Mouse (Mus musculus): Measurements from ENCODE around the gene Vash2. TPM values are rescaled to one million over a fixed set of nuclear protein-coding genes. Genes with fewer than 3 reads are reported as not detected.
"Not testable (repeated sequence)": the region's sequence is repeated elsewhere in the genome, so short reads cannot be mapped to it uniquely, and the experiment has no call there.

Vash2 gene
- total RNA-seq, 2 experiments from 2014 or later = 31.5 to 31.9 TPM

GRCm38 (mm10) chr1:190974833-190975232, 4.3 kb downstream of the Vash2 start:
- DNase-seq = no peak

DNA sequence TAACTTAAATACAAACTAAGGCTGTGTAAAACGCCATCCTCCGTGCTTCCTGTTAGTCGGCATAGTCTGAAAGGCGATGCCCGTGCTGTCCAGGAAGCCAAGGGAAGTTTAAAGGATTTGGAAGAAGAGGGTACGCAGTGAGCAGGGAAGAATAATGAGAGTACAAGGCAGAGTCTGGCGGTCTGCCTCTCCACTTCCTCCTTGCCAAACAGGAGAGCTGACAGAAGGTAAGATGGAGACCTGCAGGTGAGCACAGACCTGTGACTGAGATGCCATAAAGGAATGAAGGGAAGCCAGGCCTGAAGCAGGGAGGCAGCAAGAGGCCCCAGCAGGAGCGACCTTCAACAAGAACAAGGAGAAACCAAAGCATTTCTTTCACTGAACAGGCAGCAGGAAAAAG, 4.9 kb downstream of the Vash2 start:
- DNase-seq = no peak

GRCm38 (mm10) chr1:190972612-190973192, 6.4 kb downstream of the Vash2 start:
- DNase-seq = peak; percentile 74

DNA sequence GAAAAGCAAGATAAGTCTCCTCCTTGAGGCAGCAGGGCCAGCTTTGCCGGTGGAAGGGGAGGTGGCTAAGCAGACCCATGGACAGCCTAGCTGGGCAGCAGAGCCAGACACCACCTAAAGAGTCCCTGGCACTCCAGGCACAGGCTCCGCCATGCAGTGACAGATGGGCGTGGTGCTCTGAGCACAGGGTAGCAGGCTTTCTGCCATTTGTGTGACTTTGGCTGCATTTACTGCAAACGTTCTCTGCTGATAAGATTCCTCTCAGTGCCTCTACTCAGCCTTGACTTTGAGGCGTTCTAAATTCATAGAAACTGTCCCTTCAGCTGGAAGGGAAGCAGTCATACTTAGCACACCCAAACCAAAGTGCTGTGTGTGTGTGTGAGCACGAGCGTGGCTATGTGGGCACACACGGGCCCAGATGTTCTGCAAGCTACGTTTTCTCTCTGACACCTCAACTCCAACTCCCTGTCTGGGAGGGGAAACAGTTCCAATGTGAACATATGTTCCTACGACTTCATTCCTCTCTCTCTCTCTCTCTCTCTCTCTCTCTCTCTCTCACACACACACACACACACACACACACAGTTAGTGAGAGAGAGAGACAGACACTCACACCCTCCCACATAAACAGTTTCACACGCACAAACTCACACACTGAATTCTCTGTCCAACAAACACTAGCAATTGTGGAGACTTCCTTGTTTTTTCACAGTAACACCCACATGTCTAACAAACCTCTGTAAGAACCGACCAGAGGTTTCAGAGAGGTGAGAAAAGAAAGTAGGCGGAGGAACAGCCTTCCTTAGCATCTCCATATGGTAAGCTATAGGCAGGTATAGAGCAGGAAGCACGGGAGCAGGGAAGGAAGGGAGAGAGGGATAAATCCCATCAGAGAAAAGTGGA, 7.1 kb downstream of the Vash2 start:
- DNase-seq = peak; percentile 40

- DNase-seq = no peak
Observed at GRCm38 (mm10) chr1:190968010-190968409, 11.1 kb downstream of the Vash2 start.

- DNase-seq = peak; percentile 68
Observed at GRCm38 (mm10) chr1:190964992-190965780, 13.9 kb downstream of the Vash2 start.

GRCm38 (mm10) chr1:190962760-190963159, 16.3 kb downstream of the Vash2 start:
- no peak for DNase-seq

DNA sequence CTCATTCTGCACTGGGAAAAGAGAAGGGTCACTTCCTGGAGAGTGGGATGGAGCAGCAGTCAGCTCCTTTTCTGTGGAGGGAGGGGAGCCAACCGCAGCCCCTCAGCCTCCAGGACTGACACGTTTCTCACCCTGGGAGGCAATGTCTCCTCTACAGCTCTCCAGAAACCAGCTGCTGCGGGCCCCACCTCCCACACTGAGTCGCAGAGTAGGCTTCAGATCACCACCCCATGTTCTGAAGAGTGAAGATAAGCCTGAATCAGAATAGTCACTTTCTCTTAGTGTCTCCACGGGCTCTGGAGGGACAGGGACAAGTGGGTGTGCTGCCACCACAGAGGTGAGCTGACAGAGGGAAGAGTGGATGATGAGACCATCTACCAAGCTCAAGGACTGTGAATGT, 20.3 kb downstream of the Vash2 start:
- no peak for DNase-seq

GRCm38 (mm10) chr1:190953009-190953408, 26.1 kb downstream of the Vash2 start:
- DNase-seq = peak; percentile 44

- no peak for DNase-seq
Observed at GRCm38 (mm10) chr1:190951014-190951413, 28.1 kb downstream of the Vash2 start.

- DNase-seq = no peak
Observed at GRCm38 (mm10) chr1:190948846-190949245, 30.2 kb downstream of the Vash2 start.

DNA sequence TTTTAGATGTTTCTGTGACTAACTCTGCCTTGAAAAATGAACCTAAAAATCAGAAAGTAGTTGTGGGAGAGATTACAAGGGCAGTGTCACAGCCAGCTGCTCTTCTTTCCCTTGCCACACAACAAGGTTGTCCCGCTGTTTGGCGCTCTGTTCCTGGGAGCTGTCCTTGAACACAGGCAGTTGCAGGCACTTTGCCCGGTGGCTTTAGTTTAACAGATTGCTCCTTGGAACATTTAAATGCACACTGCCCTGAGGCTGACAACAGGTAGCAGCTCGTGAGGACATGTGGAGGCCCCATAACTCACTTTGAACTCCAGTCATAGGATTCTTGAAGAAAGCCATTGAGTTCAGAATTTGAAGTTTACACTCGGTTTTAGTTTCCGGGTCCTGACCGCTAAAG, 30.7 kb downstream of the Vash2 start:
- no peak for DNase-seq

DNA sequence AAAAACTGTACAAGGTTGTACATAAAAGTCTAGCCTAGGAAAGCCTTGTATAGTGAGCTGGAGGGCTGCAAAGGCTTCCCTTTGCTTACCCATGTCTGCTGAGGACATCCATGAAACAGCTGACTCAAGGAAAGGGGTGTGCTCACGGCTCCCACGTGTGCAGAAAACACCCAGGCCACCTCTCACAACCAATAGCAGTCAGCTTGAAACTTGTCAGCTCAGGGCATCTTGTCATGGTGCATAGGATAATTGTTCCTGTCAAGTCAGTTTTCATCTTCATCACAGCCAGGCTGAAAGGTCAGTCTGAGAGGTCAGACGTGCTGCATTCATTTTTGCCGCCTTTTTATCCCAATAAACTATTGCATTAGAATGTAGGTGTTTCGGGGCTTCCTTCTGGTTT, 31.1 kb downstream of the Vash2 start:
- no peak for DNase-seq

- DNase-seq = peak; percentile 85
Observed at GRCm38 (mm10) chr1:190944109-190944760, 34.9 kb downstream of the Vash2 start.

GRCm38 (mm10) chr1:190939803-190940202, 39.3 kb downstream of the Vash2 start:
- no peak for DNase-seq

DNA sequence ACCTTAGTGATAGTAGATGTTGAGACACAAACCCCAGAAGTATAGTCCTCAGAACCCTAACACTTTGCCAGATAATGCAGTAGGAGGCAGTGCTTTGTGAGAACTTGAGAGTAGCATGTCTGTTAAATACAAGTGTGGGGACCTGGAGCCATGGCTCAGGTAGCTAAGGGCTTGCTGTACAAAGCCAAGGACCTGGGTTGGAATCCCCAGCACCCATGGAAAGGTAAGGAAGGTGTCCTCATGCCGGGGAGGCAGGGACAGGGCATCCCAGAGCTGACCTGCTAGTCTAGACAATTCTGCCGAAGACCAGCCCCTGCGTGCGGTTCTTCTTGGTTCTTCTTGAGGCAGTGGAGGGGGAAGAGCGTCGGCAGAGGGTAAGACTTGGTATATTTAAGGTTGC, 48.9 kb downstream of the Vash2 start:
- no peak for DNase-seq

- peak; percentile 54 for DNase-seq
Observed at GRCm38 (mm10) chr1:190929010-190929695, 49.9 kb downstream of the Vash2 start.

GRCm38 (mm10) chr1:190928370-190929009, 50.6 kb downstream of the Vash2 start:
- DNase-seq = peak; percentile 98

DNA sequence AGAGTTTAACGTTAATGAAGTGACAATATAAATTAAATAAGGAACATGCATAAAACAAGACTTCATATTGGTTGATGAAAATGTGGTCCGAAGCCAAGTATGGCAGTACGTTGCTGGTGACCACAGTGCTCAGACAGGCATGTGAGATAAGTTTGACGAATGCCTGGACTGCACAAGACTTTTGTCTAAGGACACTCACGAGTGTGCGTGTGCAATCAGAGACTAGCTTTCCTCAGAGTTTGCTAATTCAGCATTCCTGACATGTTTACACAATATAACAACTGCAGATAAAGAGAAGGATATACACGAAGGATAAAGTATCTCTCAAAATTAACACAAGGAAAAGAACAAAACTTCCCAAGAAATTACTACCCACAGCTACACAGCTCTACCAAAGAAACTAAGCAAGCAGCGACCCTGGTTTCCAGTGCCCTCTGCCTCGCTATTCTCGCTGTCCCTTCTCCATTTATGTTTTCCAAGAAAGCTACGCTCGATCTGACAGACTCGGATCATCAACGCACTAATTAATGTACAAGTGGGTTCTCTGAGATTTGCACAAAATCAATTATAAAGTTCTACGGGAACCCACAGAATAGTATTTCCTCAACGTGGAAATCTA, 51.2 kb downstream of the Vash2 start:
- DNase-seq = no peak

DNA sequence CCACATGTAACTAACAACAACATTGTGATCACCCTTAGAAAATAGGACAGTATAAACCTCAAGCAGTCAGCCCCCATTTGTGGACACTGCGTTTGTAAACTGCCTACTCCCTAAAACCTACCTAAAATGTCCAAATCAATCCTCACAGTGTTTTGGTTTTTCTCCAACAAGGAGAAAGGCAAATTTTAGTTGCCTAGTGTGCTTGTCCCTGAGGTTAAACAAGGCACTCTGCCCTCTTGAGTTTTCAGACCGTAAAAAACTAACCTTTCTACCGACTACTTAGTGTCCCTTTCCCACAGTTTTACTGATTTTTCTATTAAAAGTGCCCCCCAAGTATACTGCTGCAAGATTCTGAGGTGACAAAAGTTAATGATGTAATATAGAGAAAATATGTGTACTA, 51.8 kb downstream of the Vash2 start:
- DNase-seq = no peak

- not testable (repeated sequence) for DNase-seq
Observed at GRCm38 (mm10) chr1:190924812-190925211, 54.3 kb downstream of the Vash2 start, which contains the start of gene Angel2. Gene Angel2, plus strand, starts transcription at chr1:190925112.
